Mouse (Mus musculus) midbrain, postnatal 0 days (tissue): ENCODE measurements at regions not wholly inside any gene's neighbourhood (a gene's known extent, or its start where the extent isn't known, plus 50 kb on each side); places are given as distances from the start of the nearest gene placed in this dataset.

Experiments
- ATAC-seq: fragments of 200-750 bp; cut with Nextera tagmentation; 2 replicates; pipeline ENCODE4 v1.8.0; 2017; ENCODE audit warnings: moderate number of reproducible peaks, mild to moderate bottlenecking, moderate TSS enrichment, moderate library complexity; ENCODE audit not compliant: low FRiP score
- DNase-seq: peaks from one replicate; pipeline ENCODE4 v3.0.0-alpha.2; 2015; ENCODE audit warnings: low spot score
- H3K27ac ChIP-seq: fragments of 300-500 bp; sonication (generic); 2 replicates; pipeline ENCODE4 v1.5.1; 2014; ENCODE audit warnings: low read depth, mild to moderate bottlenecking, low read length, mixed read lengths
- H3K27me3 ChIP-seq: fragments of 300-500 bp; sonication (generic); 2 replicates; pipeline ENCODE4 v1.6.1; 2014; ENCODE audit warnings: low read length, control low read depth, mixed read lengths; ENCODE audit not compliant: insufficient read depth
- H3K36me3 ChIP-seq: fragments of 300-500 bp; sonication (generic); 2 replicates; pipeline ENCODE4 v1.6.1; 2014; ENCODE audit warnings: low read length, control low read depth, mixed read lengths; ENCODE audit not compliant: insufficient read depth
- H3K4me1 ChIP-seq: fragments of 300-500 bp; sonication (generic); 2 replicates; pipeline ENCODE4 v1.6.1; 2014; ENCODE audit warnings: mild to moderate bottlenecking, control low read depth, antibody characterized with exemption, low read length, mixed read lengths; ENCODE audit not compliant: insufficient read depth
- H3K4me2 ChIP-seq: fragments of 300-500 bp; sonication (generic); 2 replicates; pipeline ENCODE4 v1.6.1; 2014; ENCODE audit warnings: low read depth, mild to moderate bottlenecking, low read length, mixed read lengths; ENCODE audit not compliant: poor library complexity, severe bottlenecking
- H3K4me3 ChIP-seq: fragments of 300-500 bp; sonication (generic); 2 replicates; pipeline ENCODE4 v1.5.1; 2014; ENCODE audit warnings: low read depth, mild to moderate bottlenecking, low read length, moderate library complexity
- H3K9ac ChIP-seq: fragments of 300-500 bp; sonication (generic); replicated peaks from 2 replicates; pipeline ENCODE4 v1.6.1; 2014; ENCODE audit warnings: mild to moderate bottlenecking, low read length, moderate library complexity, mixed read lengths; ENCODE audit not compliant: poor library complexity, severe bottlenecking
- H3K9me3 ChIP-seq: fragments of 300-500 bp; sonication (generic); 2 replicates; pipeline ENCODE4 v1.6.1; 2016; ENCODE audit warnings: low read length, control low read depth
- CTCF ChIP-seq: IDR thresholded peaks from 2 replicates; pipeline ENCODE4 v1.5.1; 2016; ENCODE audit warnings: antibody characterized with exemption, mild to moderate bottlenecking
- WGBS: fragments of 180-500 bp; shearing (Covaris S2); extraction: QIAGEN DNeasy Blood & Tissue Kit; methylation state at CpG from one replicate; pipeline ENCODE4 v1.1.7; 2014; 5-methylcytosine and 5-hydroxymethylcytosine counted together

DNA sequence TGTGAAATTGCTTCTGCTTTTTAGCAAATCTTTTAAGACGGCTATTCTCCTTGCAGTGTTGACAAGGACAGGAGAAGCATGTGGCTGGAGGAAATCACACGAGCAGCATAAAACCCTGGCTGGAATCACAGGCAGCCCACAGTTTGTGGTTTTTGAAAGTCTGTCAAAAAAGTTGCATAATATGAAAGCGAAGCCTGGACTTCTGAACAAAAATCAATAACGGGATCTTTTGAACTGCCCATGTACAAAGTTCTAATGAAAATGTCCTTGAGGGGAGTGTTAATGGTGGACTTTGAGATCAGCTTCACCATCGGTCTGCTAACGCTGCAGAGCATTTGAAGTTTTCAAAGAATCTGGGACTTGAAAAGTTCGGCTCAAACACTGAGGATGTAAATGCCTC lies 1445.5 kb upstream of the Tenm2 start:
- WGBS = 27% methylated on average over 7 of the region's 7 CpGs
- no peak for TF ChIP-seq CTCF

DNA sequence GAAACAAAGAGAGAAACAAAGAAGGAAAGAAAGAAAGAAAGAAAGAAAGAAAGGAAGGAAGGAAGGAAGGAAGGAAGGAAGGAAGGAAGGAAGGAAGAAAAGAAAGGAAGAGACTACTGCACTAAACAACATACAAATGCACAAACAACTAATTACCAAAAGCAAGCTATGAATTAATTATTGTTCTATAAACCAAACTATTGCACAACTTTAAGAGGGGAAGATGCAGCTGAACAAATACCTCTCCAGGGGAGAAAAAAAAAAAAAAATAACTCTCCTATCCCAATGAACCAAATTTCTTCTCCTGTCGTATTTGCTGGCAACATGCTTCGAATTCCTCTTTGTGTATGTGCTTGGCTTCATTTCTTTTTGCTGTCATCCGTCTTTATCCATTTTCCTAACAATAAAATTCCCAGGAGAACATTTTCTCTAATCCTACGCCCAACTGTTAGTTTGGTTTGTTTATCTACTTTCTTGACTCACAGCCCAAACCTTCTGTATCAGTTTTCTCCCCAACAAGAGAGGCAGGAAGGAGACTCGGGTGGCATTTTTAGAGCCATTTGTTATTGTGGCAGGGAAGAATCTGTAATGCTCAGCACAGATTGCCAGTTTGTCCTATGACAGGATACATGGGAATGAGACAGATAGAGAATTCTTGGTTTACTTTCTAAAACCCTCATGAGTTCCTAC lies 1437.7 kb upstream of the Tenm2 start:
- Histone ChIP-seq H3K9me3 (no peaks in the 10 kb centered on the region), H3K4me3 (no peak overlapping the region), H3K9ac (no peak overlapping the region), H3K36me3 (no peaks in the 10 kb centered on the region), H3K4me1 (no peaks in the 10 kb centered on the region), H3K27ac (no peak overlapping the region), H3K27me3 (no peaks in the 10 kb centered on the region), H3K4me2 (no peak overlapping the region)
- ATAC-seq (no peak), DNase-seq (no peak)
- TF ChIP-seq CTCF = no peak
- WGBS = 67% methylated on average over 5 of the region's 5 CpGs

More for the DNA sequence above, 1445.5 kb upstream of the Tenm2 start:
- Histone ChIP-seq H3K4me2 (0 out of 2 replicates have a peak overlapping the region, but pooled peaks have one; percentile 9), H3K4me1 (no peaks in the 10 kb centered on the region), H3K27me3 (no peaks in the 10 kb centered on the region), H3K9me3 (no peaks in the 10 kb centered on the region), H3K4me3 (no peak overlapping the region), H3K27ac (no peak overlapping the region), H3K36me3 (no peaks in the 10 kb centered on the region), H3K9ac (no peak overlapping the region)
- ATAC-seq = no peak
- no peak for DNase-seq
